Mouse (Mus musculus): ENCODE measurements at regions not wholly inside any gene's neighbourhood (a gene's known extent, or its start where the extent isn't known, plus 50 kb on each side); places are given as distances from the start of the nearest gene placed in this dataset.

GRCm38 (mm10) chr1:55888711-55889366 is 483.1 kb downstream of the Plcl1 start:
- in situ Hi-C loops (cut with MseI, MboI), result no loop called here

GRCm38 (mm10) chr1:55890511-55891151 is 484.9 kb downstream of the Plcl1 start:
- in situ Hi-C loops (cut with MseI, MboI), result no loop called here

DNA sequence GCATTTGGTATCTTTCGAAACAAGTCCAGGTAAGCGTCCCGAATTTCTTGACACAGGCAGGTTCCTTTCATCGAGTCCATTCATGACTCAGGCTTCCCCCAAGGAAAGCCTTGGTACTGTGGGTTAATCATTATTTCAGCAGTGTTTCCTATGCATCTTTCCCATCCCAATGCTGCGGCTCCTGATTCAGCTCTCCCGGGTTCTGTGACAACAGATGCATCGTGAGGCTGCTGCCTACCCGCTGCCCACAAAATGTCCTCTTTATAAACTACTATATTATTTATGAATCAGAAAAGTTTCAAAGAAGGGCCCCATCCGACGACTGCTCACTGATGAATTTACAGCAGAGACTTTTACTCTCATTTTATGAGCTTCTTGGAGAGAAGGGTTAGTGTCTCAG is 486.2 kb downstream of the Plcl1 start:
- in situ Hi-C loops (cut with MseI, MboI), result no loop called here

GRCm38 (mm10) chr1:55897572-55897971 is 491.9 kb downstream of the Plcl1 start:
- in situ Hi-C loops (cut with MseI, MboI), result no loop called here

GRCm38 (mm10) chr1:55898031-55898430 is 492.3 kb downstream of the Plcl1 start:
- in situ Hi-C loops (cut with MseI, MboI), result no loop called here

- in situ Hi-C loops (cut with MseI, MboI), result loop anchor here in 1 of 2 experiments (5.0 kb wide), 1 partner anchor 52 kb away; no protein-coding TSS in a partner anchor
These were observed 494.3 kb downstream of the Plcl1 start for GRCm38 (mm10) chr1:55900033-55900432.

- in situ Hi-C loops (cut with MseI, MboI), result loop anchor here in 1 of 2 experiments (5.0 kb wide), 1 partner anchor 49 kb away; no protein-coding TSS in a partner anchor
These were observed 497.5 kb downstream of the Plcl1 start for GRCm38 (mm10) chr1:55903177-55903576.

DNA sequence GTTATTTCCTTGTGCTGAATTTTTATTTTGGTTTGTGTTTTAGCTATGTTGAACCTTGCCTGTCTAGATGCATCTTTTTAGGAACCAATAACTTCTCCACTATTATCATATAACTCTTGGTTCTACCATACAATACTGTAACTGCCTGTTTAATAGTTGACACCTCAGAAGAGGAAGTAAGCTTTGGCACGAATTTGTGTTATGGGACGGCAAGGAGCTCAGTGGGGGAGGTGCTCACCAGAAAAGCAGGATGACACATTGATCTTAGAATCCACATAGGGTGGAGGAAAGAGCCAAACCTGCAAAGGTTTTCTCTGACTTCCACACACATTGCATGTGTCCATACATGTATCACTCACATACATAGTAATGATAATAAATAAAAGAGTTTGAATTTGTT is 498.9 kb downstream of the Plcl1 start:
- in situ Hi-C loops (cut with MseI, MboI), result loop anchor here in 1 of 2 experiments (5.0 kb wide), 1 partner anchor 48 kb away; no protein-coding TSS in a partner anchor

GRCm38 (mm10) chr1:55905232-55905631 is 499.5 kb downstream of the Plcl1 start:
- in situ Hi-C loops (cut with MseI, MboI), result no loop called here

DNA sequence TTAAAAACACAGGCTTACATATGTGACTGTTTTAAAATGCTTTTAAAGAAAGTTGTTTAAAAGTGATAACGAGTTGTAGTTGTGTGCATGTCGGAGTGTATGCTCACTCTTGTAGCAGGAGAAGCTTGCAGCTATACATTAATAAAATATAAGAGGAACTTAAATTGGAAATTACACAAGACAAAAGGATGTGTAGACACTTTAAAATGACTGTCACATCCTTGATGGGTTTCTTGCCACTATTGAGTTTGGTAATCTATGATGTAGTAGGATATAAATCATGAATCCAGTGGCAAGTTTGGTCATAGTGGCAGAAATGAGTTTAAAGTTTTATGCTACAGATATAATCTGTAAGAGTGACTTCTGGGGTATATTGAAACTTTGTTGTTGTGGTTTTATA is 504.3 kb downstream of the Plcl1 start:
- in situ Hi-C loops (cut with MseI, MboI), result no loop called here

DNA sequence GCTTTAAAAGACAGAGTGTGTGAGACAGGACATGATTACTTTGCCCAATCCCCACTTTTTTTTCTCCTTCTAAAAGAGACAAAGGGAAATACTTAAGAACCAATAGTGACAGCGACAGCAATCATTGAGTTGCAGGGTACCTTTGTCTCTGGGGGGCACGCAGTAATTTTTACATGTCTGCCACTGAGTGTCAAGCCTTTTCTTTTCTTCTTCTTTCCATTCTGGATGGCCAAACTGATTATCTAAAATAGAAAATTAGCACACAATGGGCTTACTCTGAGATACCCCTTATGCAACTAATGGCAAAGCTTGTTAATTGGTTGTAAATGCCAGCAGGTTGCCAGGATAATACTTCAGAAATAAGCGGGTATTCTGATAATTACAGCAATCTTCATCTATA is 508.6 kb downstream of the Plcl1 start:
- in situ Hi-C loops (cut with MseI, MboI), result no loop called here

DNA sequence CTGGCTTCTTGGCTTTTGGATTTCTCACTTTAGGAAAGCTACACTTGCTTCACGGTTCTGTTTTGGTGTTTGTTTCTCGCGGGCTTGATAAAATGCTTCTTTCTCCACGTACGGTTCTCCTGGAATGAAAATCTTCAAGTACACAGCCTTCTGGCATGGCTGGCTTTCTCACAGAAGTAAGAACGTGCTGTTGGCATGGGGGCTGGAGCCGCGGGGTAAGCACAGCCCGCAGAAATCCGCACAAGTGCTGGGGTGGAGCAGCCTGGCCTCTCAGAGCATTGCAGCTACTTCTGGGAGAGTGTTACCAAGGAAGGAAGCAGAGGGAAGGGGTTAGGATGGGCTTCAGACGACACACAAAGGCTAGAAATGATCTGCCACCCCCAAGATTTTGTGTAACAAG is 510.2 kb downstream of the Plcl1 start:
- in situ Hi-C loops (cut with MseI, MboI), result no loop called here

DNA sequence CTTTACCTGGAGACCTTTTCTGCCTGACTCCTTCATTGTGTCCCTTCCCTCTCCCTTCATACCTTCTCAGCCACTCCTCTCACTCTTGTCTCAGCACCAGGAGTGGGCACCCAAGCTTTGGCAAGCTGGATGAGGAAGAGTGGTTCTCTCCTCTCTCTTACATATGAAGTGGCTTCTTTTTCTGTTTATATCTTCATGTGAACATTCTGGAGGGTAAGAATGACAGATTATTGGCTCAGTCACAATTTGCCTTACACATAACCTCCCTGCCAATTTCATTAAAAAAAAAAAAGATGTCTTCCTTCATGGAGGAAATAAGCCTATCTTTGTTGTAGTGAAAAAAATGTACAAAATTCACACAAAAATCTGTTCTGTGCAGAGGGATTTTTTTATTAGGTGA is 513.8 kb downstream of the Plcl1 start:
- in situ Hi-C loops (cut with MseI, MboI), result no loop called here

GRCm38 (mm10) chr1:55946786-55947549 is 541.2 kb downstream of the Plcl1 start:
- in situ Hi-C loops (cut with MseI, MboI), result no loop called here

DNA sequence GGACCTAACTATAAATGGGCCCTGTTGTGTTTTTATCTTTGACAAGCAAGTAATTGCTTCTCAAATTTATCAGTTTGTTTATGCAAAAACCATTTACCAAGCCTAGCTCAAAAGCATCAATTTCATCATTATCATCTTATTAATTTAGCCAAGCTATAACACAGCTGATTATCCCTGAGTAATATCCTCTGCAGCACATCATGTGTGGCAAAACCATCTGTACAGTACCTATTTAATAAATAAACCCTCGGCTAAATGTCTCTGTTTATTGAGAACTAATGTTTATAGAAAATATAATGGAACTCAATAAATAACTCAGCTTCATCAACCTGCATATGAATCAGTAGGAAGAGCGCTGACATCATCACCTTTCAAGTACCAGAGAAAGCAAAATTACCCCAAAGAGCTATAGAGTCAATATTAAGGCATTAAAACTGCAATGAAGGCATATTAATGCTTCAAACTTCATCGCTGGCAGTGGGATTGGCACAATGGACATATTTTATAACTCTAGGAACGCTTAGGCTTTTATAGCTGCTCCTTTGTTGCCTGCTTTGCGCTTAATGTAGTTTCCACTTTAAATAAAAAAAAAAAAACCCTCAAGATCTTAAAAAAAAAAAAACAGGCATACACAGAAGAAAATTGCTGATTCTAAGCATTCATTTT is 542.0 kb downstream of the Plcl1 start:
- in situ Hi-C loops (cut with MseI, MboI), result no loop called here

- in situ Hi-C loops (cut with MseI, MboI), result loop anchor here in 1 of 2 experiments (5.0 kb wide), 1 partner anchor 47 kb away; no protein-coding TSS in a partner anchor
These were observed 543.9 kb downstream of the Plcl1 start for GRCm38 (mm10) chr1:55949606-55950005.

- in situ Hi-C loops (cut with MseI, MboI), result no loop called here
These were observed 552.2 kb downstream of the Plcl1 start for GRCm38 (mm10) chr1:55957804-55958445.

DNA sequence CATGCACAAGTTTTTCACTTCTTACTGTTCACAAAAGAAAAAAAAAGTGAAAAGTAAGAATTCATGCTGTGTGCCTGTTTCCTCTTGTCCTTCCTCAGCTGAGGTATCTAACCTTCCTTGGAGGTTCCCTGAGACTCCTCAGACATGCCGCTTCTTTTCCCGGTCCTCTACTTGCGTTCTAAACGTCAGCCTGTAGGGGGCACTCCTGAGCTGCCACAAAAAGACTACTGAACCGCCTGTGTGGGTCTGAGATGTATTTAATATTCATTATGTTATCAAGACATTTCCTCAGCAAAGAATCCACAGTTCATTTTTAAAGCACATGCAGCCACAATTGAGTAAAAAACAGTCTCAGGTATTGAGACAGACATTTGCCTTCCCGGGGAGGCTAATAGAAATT is 554.6 kb downstream of the Plcl1 start:
- in situ Hi-C loops (cut with MseI, MboI), result no loop called here

GRCm38 (mm10) chr1:55963867-55964266 is 558.1 kb downstream of the Plcl1 start:
- in situ Hi-C loops (cut with MseI, MboI), result no loop called here

GRCm38 (mm10) chr1:55966273-55966672 is 560.6 kb downstream of the Plcl1 start:
- in situ Hi-C loops (cut with MseI, MboI), result no loop called here

DNA sequence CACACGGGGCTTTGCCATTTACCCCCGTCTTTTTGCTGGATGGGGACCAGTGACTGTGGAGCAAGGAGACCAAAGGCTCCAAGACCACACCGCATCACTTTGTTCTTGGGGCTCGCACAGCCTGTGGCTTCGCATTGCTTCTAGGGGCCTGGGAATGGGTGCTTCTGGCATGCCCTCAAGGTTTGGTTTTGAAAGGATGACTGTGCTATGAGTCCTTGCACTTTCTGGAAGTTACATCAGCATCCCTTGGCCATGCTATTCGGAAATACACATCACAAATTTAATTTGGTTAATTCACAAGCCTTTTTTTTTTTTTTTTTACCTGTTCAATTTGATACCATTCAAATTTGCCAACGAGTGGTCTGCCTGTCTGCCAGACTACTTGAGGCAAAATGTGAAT is 562.1 kb downstream of the Plcl1 start:
- in situ Hi-C loops (cut with MseI, MboI), result no loop called here
